Mouse (Mus musculus) lung, adult 18-20 months (tissue): ENCODE data around the gene Tsacc.
"Not testable (repeated sequence)": the region's sequence is repeated elsewhere in the genome, so short reads cannot be mapped to it uniquely, and the experiment has no call there.

Experiments
- DNase-seq, 2 experiments: peaks; one replicate each; pipeline ENCODE4 v3.0.0; 2022; ENCODE audit warnings: mixed read lengths in 2 of 2

Tsacc gene

DNA sequence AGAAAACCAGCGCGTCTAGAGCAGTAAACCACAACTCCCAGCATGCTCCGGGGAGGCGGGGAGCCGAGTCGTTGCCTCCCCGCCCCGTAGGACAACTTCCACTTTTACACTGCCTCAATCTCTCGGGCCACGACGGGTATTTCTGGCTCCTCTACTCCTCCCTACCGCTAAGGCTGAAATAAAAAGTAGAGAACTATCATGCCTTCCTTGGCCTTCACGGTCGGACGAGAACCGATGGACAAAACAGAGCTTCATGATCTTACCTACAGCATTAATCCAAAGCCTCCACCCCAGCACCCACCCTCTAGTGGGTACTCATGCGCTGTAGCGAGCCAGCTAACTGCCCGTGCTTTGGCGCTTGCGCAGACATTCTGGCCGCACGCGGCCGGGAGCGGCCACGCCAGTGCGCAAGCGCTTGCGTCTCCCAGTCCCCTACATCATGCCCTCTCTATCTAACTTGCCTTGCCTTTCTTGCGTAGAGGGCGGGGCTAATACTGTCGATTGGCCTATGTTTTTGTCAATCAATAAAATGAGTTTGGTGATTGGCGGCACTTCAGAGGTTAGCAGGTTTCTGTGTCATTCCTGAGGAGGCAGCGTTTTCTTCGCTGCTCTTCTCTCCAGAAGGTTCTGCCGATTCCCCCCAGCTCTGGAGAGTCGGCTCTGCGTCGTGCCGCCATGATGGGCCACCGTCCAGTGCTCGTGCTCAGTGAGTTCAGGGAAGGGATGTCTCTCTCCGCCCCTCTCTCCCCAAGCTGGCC lies at the start of gene Tsacc, which contains the start of gene Cct3:
Gene Tsacc, minus strand, starts transcription at position 439 of the 758 bp plus-strand sequence.
Gene Cct3, plus strand, starts transcription at position 556 of the 758 bp plus-strand sequence.
- peak; percentile 96 to 98 for DNase-seq

DNA sequence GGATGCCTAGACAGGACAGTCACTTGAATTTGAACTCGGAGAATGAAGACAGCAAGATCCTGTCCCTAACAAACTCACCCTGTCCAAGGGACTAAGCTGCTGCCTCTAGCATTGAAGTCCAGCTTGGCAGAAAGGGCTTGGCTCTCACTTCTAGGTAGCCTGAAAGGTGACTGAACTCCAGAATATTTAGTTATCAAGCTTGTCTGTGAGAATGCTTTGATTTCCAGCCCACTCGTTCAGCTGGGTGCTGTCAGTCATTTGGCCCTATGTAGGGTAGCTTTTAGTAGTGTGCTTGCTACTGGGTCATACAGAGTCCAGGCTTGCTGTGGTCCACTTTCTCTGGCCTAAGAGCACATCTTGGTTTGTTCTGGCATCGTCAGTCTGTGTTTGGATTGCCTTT lies 42.2 kb upstream of the Tsacc start:
- DNase-seq = no peak

DNA sequence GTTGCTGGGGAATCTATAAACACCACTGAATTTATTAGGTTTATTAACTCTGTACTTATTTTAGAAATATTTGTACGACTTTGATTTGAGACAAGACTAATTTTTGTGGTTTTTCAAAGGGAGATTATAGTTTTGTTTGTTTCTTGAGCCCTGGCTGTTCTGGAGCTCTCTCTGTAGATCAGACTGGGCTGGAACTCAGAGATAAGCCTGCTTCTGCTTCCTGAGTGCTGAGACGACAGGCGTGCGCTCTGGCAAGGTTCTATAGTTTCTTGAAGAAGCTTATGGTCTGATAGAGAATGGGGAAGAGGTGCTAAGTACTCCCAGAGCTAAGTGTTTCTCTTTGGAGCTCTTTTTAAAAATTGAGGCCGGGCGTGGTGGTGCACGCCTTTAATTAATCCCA lies 41.5 kb upstream of the Tsacc start:
- no peak for DNase-seq

DNA sequence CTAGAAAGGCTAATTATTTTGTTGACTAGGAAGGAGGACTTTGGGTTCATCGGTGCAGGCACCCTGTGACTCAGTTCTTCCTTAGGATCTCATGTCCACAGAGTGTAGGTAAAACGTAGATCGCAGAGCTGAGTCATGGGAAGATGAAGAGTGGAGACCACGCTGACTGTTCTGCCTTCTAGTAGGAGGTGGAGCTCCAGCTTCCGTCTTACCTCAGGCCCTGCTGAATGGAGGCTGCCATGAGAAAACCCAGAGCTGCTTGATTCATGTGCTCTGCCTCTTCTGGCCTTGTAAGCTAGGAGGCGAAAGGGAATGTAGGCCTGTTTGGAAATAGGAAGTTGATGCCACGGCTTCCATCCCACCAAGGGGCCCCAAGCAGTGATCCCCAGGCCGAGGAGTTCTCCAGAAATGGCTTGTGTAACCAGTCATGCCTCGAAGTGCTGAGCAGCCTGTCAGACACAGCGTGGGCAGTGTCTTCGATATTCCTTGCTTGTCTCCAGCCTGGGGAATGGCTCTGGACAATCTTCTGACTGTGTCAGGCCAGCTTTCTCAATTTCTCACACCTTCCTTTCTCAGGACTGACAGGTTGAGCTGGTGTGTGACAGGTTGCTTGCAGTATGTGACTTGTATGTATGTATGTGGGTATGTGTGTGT lies 40.7 kb upstream of the Tsacc start:
- DNase-seq = no peak

DNA sequence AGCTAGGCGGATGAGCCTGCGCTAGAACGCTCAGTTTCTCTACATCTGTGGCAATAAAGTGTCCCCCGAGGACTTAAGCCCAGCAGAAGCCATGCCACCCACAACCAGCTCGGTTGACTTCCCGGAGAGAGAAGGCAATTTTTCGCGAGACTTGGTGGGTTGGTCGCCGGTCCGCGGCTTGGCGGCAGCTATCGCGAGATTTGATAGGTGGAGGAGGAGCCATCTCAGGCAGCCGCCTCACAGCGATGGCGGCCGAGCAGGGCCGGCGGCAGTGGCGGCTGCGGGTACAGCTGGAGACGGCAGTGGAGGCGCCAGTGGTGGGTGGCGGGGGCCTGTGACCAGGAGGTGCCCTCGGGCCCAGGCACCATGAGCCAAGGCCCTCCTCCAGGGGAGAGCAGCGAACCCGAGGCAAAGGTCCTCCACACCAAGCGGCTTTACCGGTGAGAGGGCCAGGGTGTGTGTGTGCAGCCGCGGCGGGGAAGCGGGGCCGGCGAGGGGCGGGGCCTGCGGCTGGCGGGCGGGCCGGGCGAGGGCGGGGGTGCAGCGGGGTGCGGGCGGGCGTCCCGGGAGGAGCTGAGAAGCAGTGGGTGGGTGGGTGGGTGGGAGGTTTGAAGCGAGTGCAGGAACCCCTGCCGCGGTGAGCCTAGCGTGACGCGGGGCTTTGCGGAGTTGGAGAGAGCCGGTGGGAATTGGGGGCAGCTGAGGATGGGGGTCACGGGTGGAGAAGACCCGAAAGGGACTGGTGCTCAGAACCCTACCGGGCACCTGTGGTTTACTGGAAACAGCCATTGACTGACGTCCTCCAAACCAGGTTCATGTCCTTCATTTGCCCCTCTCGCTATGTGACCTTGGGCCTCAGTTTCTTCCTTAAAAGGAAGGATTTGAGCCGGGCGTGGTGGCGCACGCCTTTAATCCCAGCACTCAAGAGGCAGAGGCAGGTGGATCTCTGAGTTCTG lies 39.5 kb upstream of the Tsacc start, which contains the start of the genes Tmem79 and Smg5:
Gene Tmem79, minus strand, starts transcription at position 91 of the 956 bp plus-strand sequence.
Gene Smg5, plus strand, starts transcription at position 203 of the 956 bp plus-strand sequence.
- peak; percentile 97 for DNase-seq

DNA sequence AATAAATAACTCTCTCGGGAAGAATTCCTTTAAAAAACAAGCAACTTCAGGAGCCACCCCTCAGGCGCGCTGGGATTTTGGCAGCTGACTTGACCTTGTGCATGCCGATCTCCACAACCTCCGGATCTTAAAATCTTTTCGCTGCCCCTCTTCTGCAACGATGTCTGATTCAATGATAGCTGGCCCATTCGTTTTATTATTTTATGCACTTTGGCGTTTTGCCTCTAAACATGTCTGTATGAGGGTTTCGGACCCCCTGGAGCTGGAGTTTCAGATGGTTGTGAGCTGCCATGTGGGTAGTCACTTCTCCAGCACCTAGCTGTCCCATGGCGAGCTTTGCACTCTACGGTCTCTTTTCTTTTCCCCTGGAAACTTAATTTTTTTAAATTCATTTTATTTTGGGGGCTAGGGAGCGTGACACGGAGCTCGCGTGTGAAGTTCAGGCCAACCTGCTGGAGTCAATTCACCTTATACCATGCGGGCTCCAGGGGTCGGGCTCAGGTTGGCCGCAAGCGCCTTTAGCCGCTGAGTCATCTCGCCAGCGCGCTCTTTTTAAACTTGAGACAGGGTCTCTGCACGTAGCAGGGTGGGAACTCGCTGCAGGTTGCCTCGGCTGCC lies 38.7 kb upstream of the Tsacc start:
- DNase-seq = no peak

DNA sequence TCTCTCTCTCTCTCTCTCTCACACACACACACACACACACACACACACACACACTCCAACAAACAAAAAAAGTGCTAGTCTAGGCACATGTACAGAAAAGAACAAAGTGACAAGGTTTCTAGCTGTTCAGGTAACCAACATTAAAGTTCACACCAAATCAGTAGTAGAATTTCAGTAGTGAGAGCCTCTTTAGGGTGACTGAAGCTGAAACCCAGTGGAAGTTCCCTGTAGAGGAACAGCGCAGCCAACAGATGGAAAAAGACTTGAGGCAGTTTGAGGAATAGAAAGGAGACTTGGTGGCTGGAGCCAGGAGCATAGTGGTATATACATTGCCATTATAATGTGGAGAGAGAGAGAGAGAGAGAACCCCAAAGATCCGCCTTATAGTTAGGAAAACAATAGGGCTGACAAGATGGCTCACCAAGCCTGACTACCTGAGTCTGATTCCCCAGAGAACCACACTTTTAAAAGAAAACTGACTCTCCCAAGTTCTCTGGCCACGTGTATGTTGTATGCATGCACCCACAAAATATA lies 38.2 kb upstream of the Tsacc start:
- DNase-seq = no peak

DNA sequence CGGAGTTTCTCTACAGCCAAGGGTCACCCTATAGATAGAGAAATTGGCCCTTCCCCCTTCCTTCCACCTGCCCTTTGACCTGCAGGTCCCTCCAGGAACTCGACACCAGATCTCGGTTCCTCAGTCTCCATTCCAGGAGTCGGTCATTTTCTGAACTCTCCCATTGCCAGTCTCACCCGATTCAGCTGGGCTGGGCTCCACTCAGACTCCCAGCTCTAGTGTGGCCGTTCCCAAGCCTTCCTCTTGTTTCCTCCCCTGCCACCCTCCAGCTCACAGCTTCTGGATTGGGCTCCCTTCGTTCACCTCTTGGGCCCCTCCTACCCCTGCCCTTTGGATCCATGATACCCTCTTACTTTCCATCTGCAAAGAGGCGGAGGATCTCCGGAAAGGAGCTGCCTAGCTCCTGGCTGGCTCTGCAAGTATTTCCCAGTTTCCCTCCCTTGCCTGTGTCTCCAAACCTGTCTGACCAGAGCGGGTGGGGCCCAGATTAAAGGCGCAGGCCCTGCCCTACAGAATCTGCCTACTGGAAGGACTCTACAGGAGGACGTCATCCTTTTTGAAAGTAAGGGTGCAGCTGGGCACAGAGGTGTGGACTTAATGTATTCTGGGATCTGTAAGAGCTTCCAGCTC lies 37.3 kb upstream of the Tsacc start:
- DNase-seq = peak; percentile 56 to 74

DNA sequence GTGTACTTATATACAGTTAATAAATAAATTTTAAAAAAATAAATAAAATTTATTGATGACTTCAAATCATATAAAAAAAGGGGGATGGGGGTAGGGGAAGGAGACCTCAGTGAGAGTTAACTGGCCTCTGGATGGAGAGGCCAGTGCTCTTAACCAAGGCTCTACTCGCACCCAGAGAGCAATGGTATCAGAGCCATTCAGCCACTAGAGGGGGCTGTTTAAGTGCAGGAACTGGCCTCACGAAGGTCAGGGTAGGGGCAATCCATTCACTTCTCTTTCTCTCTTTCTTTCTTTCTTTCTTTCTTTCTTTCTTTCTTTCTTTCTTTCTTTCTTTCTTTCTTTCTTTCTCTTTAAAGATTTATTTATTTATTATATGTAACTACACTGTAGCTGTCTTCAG lies 34.5 kb upstream of the Tsacc start:
- peak in 1 of 2 experiments; percentile 59 for DNase-seq

DNA sequence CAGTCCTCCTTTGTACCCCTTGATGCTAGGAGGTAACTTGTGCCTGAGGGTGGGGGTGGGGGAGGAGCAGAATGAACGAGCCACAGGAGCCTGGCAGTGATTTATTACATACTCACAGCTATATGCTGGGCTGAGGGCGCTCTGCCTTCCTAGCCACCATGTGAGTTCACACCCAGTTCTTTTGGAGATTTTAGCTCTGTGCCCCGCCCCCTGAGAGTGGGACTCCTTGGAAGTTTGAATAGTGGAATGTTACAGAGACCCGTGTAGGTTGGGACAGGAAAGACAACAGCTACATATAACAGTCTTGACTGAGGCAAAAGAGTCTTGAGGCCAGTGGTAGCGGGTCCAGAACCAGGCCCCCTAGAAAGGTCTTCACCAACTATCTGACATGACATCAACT lies 32.2 kb upstream of the Tsacc start:
- no peak for DNase-seq

DNA sequence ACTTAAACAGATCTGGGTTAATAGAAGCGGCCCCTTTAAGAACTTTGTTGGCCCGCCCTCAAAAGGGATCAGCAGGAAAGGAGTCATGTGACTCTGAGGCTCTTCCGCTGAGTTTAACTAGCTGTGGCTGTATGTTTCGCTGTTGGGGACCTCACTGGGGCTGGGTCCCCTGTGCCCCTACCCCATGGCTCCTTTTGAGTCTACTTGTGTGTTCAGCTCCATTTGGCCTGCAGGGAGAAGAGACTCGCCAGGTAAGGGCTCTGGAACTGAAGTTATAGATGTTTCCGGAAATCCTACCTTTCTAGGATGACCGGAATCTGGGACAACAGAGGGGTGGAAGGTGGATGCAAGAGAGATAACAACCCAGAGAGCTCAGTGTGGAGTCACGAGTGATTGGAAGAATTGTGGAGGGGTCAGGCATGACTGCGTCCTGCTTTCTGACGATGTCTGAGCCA lies 28.2 kb upstream of the Tsacc start, which contains the start of gene Glmp:
Gene Glmp, plus strand, starts transcription at position 73 of the 455 bp plus-strand sequence.
- DNase-seq = peak; percentile 58 to 64

DNA sequence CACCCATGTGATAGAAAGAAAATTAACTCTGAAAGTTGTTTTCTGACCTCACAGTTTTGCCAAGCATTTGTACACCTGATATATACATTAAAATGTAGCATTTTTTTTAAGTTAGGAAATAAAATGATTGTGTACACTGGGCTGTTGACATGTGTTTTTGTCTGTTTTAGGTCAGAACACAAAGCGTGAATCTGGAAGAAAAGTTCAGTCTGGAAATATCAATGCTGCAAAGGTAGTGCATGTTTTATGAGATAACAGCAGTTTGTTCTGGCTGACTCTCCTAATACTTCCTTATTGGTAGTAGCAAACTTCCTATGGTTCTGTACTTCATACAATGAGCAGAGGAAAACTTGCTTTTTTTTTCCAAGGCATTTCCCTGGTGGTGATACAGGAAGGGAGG lies 2.4 kb upstream of the Tsacc start:
- DNase-seq = no peak

DNA sequence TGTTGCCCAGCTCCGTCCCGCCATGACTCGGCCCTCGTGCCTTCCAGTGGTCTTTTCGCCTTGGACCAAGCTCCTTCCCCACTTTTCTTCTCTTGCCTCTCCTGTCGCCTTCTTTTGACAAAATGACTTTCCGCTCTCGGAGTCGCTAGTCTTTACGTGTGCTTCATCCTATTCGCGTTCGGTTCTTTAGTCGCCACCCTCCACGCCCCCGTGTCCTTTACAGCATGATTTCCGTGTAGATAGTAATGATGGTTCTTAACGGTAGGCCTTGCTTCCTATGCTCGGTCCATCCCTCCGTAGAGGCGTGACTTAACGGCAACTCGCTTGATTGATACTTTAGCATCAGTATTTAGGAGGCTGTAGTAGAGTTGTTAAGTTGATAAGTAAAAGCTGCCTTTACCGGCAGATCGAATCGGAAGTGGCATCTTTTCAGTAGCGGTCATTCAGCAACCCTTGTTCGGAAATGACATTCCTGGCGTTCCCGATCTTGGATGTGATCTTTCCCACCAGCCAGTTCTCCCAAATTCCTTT lies 587 bp upstream of the Tsacc start:
- DNase-seq = peak in 1 of 2 experiments; percentile 24

DNA sequence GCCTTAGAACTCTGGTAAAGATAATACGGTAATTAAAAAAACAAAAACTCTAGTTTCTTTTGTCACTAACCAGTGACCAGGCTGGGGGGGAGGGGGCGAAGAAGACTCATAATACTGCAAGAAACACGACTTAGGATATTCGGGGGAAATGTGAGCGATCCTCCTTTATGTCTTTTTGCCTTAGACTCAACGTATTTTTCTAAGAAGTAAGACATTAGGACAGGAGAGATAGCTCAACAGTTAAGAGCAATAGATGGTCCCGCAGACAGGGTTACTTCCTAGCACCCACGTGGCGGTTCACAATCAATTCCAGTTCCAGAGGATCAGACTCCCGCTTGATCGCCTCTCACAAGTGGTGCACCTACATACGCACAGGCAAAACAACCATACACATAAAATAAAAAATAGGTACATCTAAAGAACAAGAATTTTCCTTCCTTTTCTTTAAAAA lies 664 bp downstream of the Tsacc start:
- no peak for DNase-seq

DNA sequence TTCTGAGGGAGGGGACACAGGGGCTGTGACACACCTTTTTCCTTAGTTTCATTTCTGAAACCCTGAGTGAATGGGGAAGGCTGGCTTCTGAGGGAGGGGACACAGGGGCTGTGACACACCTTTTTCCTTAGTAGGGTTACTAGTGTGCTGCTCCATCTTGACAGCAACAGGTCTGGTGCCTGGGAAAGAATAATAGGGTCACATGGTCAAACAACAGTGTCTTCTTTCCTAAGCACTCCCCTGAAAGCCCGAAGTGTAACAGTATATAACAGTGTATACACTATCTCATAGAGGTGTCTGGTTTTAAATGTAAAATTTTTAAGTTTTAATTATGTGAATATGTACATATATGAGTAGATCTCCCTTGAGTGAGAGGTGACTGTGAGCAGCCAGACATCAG lies 1.5 kb downstream of the Tsacc start:
- not testable (repeated sequence) for DNase-seq

DNA sequence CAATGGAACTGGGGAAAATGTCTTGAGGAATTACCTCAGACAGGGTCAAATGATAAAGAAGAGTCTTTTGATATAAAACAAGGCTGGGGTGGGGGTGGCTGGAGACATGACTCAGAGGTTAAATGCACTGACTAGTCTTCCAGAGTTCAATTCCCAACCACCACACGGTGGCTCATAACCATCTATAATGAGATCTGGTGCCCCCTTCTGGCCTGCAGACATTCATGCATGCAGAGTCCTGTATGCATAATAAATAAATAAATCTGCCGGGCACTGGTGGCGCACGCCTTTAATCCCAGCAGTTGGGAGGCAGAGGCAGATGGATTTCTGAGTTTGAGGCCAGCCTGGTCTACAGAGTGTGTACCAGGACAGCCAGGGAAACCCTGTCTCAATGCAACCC lies 4.8 kb downstream of the Tsacc start:
- peak; percentile 29 to 55 for DNase-seq

DNA sequence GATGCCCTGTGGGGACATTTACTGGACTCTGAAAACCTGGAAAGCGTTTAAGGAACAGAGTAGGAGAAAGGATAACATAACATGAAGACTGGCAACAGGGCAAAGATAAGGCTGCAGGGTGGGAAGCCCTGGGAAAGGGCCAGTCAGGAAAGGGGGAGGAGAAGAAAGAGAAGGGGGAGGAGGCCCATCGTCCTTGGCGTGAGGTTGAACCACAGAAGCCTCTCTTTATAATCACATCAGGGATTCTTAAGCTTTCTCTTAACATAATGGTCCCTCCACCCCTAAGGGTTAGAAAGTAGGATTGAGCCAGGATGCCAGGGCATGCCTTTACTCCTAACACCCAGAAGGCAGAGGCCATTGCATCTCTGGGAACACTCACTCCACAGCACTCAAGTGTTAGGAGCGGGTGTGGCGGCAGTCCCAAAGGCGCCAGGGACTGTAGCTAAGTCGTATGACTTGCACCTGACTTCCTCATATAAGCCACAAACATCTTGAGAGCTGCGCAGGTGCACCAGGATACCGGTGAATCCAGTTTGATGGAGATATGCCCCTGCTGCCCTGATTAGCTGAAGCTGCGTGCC lies 8.6 kb downstream of the Tsacc start:
- DNase-seq = peak; percentile 73 to 81

DNA sequence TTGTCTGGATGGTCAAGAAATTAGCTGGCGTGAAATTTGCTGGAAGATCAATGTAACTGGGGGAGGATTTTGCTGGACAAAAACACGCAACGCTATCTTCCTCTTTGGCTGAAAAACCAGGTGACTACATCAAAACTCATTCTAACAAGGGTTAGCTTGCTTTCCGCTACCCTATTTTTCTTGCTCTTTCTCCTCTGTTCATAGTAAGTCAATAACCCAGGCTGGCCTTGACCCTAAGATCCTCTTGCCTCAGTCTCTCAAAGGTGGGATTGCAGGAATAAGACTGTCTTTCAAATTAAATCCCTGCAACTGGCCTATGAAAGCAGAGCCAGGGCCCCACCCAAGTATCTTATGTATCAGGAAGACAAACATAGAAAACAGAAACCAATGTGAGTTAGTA lies 9.7 kb downstream of the Tsacc start, which contains the start of gene Gm38392:
Gene Gm38392, minus strand, starts transcription at position 101 of the 400 bp plus-strand sequence.
- DNase-seq = no peak

DNA sequence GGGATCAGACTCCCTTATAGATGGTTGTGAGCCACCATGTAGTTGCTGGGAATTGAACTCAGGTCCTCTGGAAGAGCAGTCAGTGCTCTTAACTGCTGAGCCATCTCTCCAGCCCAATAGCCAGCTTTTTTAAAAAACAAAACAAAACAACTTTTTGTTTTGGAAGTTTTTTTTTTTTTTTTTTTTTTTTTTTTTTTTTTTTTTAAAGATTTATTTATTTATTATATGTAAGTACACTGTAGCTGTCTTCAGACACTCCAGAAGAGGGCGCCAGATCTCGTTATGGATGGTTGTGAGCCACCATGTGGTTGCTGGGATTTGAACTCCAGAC lies 11.3 kb downstream of the Tsacc start:
- DNase-seq = not testable (repeated sequence)

DNA sequence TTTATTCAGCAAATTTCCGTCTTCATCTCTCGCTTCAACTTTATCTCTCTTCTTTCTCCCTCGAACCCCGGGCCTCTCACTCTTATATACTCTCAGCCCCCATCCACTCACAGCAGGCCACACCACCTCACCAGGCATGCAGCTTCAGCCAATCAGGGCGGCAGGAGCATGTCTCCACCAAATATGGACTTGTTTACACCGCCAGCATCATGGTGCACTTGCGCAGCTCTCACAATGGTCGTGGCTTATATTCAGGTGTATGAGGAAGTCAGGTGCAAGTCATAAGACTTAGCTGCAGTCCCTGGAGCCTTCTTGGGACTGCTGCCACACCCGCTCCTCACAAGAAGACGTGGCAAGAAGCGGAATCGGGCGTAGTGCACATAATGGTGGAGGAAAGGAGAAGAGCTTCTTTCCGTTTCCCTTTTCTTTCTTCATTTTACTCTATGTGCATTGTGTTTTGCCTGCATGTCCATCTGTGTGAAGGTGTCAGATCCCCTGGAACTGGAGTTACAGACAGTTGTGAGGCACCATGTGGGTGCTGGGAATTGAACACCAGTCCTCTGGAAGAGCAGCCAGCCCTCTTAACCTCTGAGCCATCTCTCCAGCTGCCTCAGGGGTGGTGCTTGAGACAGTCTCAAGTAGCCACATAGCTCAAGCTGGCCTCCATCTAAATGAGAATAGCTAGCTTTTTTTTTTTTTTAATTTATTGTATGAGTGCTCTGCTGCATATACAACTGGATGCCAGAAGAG lies 11.8 kb downstream of the Tsacc start:
- not testable (repeated sequence) for DNase-seq
